Mouse (Mus musculus) bone marrow macrophage, adult 2 months (primary cell): ENCODE data around the gene Spib. TPM values are rescaled to one million over a fixed set of nuclear protein-coding genes. Genes with fewer than 3 reads are reported as not detected.

Source experiments
- H3K27ac ChIP-seq: 2 replicates; pipeline ENCODE4 v1.5.1; 2012; ENCODE audit warnings: low read depth, low read length; ENCODE audit not compliant: insufficient read depth
- H3K4me1 ChIP-seq: 2 replicates; pipeline ENCODE4 v1.6.1; 2012; ENCODE audit warnings: low read length; ENCODE audit not compliant: control insufficient read depth, insufficient read depth
- H3K4me3 ChIP-seq: 2 replicates; pipeline ENCODE4 v1.5.1; 2012; ENCODE audit warnings: mild to moderate bottlenecking, low read length, moderate library complexity; ENCODE audit not compliant: insufficient read depth
- CTCF ChIP-seq: IDR thresholded peaks from 2 replicates; pipeline ENCODE4 v1.5.1; 2012; ENCODE audit warnings: low read depth, mild to moderate bottlenecking, low read length, moderate library complexity
- POLR2A ChIP-seq: IDR thresholded peaks from 2 replicates; pipeline ENCODE4 v1.6.1; 2012; ENCODE audit warnings: mild to moderate bottlenecking, low read depth, low read length, borderline replicate concordance
- polyA plus RNA-seq: library from polyadenylated mRNA; stranded (reverse); fragments of >200 nt; gene quantifications from 2 replicates; pipeline ENCODE4 v1.2.4, GENCODE M21; 2012; ENCODE audit not compliant: missing spikeins, insufficient read depth, insufficient read length

Gene Spib
- polyA plus RNA-seq, 1 experiment: 0.32 TPM

- Histone ChIP-seq H3K4me3 (no peak overlapping the region), H3K27ac (no peak overlapping the region), H3K4me1 (peaks cover 6% of the 10 kb centered on the region)
- TF ChIP-seq CTCF (no peak), POLR2A (no peak)
These were observed 40.5 kb downstream of the Spib start for GRCm38 (mm10) chr7:44491391-44491790.

- TF ChIP-seq CTCF: no peak
- no peak for TF ChIP-seq POLR2A
- no peak overlapping the region for H3K4me3 ChIP-seq
- H3K4me1 ChIP-seq: peaks cover 3% of the 10 kb centered on the region
- no peak overlapping the region for H3K27ac ChIP-seq
These were observed 41.6 kb downstream of the Spib start for GRCm38 (mm10) chr7:44490281-44490680.

- TF ChIP-seq POLR2A: no peak
- TF ChIP-seq CTCF: no peak
- Histone ChIP-seq H3K4me3 (no peak overlapping the region), H3K4me1 (no peaks in the 10 kb centered on the region), H3K27ac (no peak overlapping the region)
These were observed 43.3 kb downstream of the Spib start for GRCm38 (mm10) chr7:44488545-44488944.

GRCm38 (mm10) chr7:44487936-44488335 lies 43.9 kb downstream of the Spib start:
- TF ChIP-seq POLR2A (no peak), CTCF (no peak)
- Histone ChIP-seq H3K4me3 (no peak overlapping the region), H3K4me1 (no peaks in the 10 kb centered on the region), H3K27ac (no peak overlapping the region)

- no peaks in the 10 kb centered on the region for H3K4me1 ChIP-seq
- H3K4me3 ChIP-seq: no peak overlapping the region
- no peak overlapping the region for H3K27ac ChIP-seq
- TF ChIP-seq CTCF (no peak), POLR2A (no peak)
These were observed 44.8 kb downstream of the Spib start for GRCm38 (mm10) chr7:44486927-44487575.

GRCm38 (mm10) chr7:44485572-44486195 lies 46.2 kb downstream of the Spib start:
- Histone ChIP-seq H3K4me1 (no peaks in the 10 kb centered on the region), H3K4me3 (no peak overlapping the region), H3K27ac (no peak overlapping the region)
- TF ChIP-seq POLR2A: no peak
- TF ChIP-seq CTCF: no peak

- no peak overlapping the region for H3K27ac ChIP-seq
- H3K4me3 ChIP-seq: no peak overlapping the region
- TF ChIP-seq POLR2A: no peak
- peak; percentile 90 for TF ChIP-seq CTCF
- H3K4me1 ChIP-seq: no peaks in the 10 kb centered on the region
These were observed 46.9 kb downstream of the Spib start for GRCm38 (mm10) chr7:44484841-44485571.

- no peaks in the 10 kb centered on the region; the same call in 1 of the 2 replicates for H3K4me1 ChIP-seq
- TF ChIP-seq POLR2A: no peak
- TF ChIP-seq CTCF: no peak
- no peak overlapping the region for H3K4me3 ChIP-seq
- H3K27ac ChIP-seq: no peak overlapping the region
These were observed 47.8 kb downstream of the Spib start for GRCm38 (mm10) chr7:44484109-44484508.

GRCm38 (mm10) chr7:44482836-44483435 lies 48.9 kb downstream of the Spib start:
- H3K4me3 ChIP-seq: no peak overlapping the region
- H3K27ac ChIP-seq: no peak overlapping the region
- H3K4me1 ChIP-seq: no peaks in the 10 kb centered on the region; the same call in 1 of the 2 replicates
- TF ChIP-seq CTCF (no peak), POLR2A (no peak)

Other genes with a start within 250 kb of the Spib start
- gene Clec11a, start 225.2 kb downstream of the Spib start, polyA plus RNA-seq: 0.19 TPM in 1 of 2 replicates, not detected in the other
- not detected in 2 replicates for gene Shank1, start 221.8 kb downstream of the Spib start, polyA plus RNA-seq
- 0.62 and 0.89 TPM in 2 replicates for gene Syt3, start 148.0 kb downstream of the Spib start, polyA plus RNA-seq
- gene 1700008O03Rik, start 146.3 kb downstream of the Spib start, polyA plus RNA-seq: 1.2 TPM in 1 of 2 replicates, not detected in the other
- not detected in 2 replicates for gene Lrrc4b, start 103.1 kb downstream of the Spib start, polyA plus RNA-seq
- not detected in 2 replicates for gene Aspdh, start 66.7 kb downstream of the Spib start, polyA plus RNA-seq
- 46.7 and 51.3 TPM in 2 replicates for gene Josd2, start 64.1 kb downstream of the Spib start, polyA plus RNA-seq
- 82.1 and 89.3 TPM in 2 replicates for gene Emc10, start 35.5 kb downstream of the Spib start, polyA plus RNA-seq
- 2.1 and 2.9 TPM in 2 replicates for gene Fam71e1, start 35.5 kb downstream of the Spib start, polyA plus RNA-seq
- gene Mybpc2, start 7.4 kb downstream of the Spib start, polyA plus RNA-seq: not detected in 2 replicates
- gene Pold1, start 16.8 kb upstream of the Spib start, polyA plus RNA-seq: 18.7 and 25.8 TPM in 2 replicates
- 98.8 and 104 TPM in 2 replicates for gene Nr1h2, start 21.9 kb upstream of the Spib start, polyA plus RNA-seq
- gene Napsa, start 40.3 kb upstream of the Spib start, polyA plus RNA-seq: 218 and 224 TPM in 2 replicates
- gene Kcnc3, start 58.6 kb upstream of the Spib start, polyA plus RNA-seq: 0.36 and 1.6 TPM in 2 replicates
- gene Myh14, start 138.8 kb upstream of the Spib start, polyA plus RNA-seq: not detected in 2 replicates
- gene Izumo2, start 176.7 kb upstream of the Spib start, polyA plus RNA-seq: not detected in 2 replicates
- 39.8 and 42.0 TPM in 2 replicates for gene Vrk3, start 216.3 kb upstream of the Spib start, polyA plus RNA-seq
- 0.71 and 0.81 TPM in 2 replicates for gene Zfp473, start 219.0 kb upstream of the Spib start, polyA plus RNA-seq